Mouse (Mus musculus) thymus, postnatal 4 days (tissue): ENCODE results near the gene Tubb5.

Experiments
- DNase-seq: peaks from one replicate; pipeline ENCODE4 v3.0.0; 2021

The Tubb5 gene

GRCm38 (mm10) chr17:35838122-35838544 lies at the start of gene Tubb5:
TSS of gene Tubb5 (minus strand) at chr17:35838306.
- peak; percentile 96 for DNase-seq

GRCm38 (mm10) chr17:35887725-35888124 lies 49.6 kb upstream of the Tubb5 start:
- DNase-seq, result no peak

GRCm38 (mm10) chr17:35883777-35884176 lies 45.7 kb upstream of the Tubb5 start:
- no peak for DNase-seq

GRCm38 (mm10) chr17:35882924-35883323 lies 44.8 kb upstream of the Tubb5 start:
- no peak for DNase-seq

GRCm38 (mm10) chr17:35879245-35880057 lies 41.3 kb upstream of the Tubb5 start, which contains the start of gene Dhx16:
TSS of gene Dhx16 (plus strand) at chr17:35879819.
- peak; percentile 98 for DNase-seq

GRCm38 (mm10) chr17:35874721-35875120 lies 36.6 kb upstream of the Tubb5 start:
- DNase-seq, result no peak

GRCm38 (mm10) chr17:35873774-35874519 lies 35.8 kb upstream of the Tubb5 start:
- DNase-seq, result peak; percentile 96

GRCm38 (mm10) chr17:35870884-35871696 lies 33.0 kb upstream of the Tubb5 start:
- peak; percentile 80 for DNase-seq

GRCm38 (mm10) chr17:35870151-35870883 lies 32.2 kb upstream of the Tubb5 start:
- DNase-seq, result peak; percentile 84

GRCm38 (mm10) chr17:35869346-35870067 lies 31.4 kb upstream of the Tubb5 start:
- DNase-seq, result peak; percentile 62

GRCm38 (mm10) chr17:35868961-35869345 lies 30.8 kb upstream of the Tubb5 start:
- no peak for DNase-seq

GRCm38 (mm10) chr17:35868165-35868820 lies 30.2 kb upstream of the Tubb5 start:
- DNase-seq, result peak; percentile 74

GRCm38 (mm10) chr17:35866911-35867890 lies 29.1 kb upstream of the Tubb5 start:
- DNase-seq, result peak; percentile 73

GRCm38 (mm10) chr17:35866281-35866831 lies 28.2 kb upstream of the Tubb5 start:
- peak; percentile 68 for DNase-seq

GRCm38 (mm10) chr17:35865481-35866280 lies 27.6 kb upstream of the Tubb5 start, which contains the start of gene Ppp1r18:
TSS of gene Ppp1r18 (plus strand) at chr17:35865593.
- DNase-seq, result peak; percentile 67

GRCm38 (mm10) chr17:35864832-35865353 lies 26.8 kb upstream of the Tubb5 start:
- no peak for DNase-seq

GRCm38 (mm10) chr17:35861198-35861857 lies 23.2 kb upstream of the Tubb5 start, which contains the start of gene Nrm:
TSS of gene Nrm (plus strand) at chr17:35861318.
- DNase-seq, result peak; percentile 87

- DNase-seq, result no peak
Observed at GRCm38 (mm10) chr17:35860831-35861197, 22.7 kb upstream of the Tubb5 start.
